Mouse (Mus musculus) midbrain, embryonic 14.5 days (tissue): Measurements from ENCODE around the gene Slc39a5. TPM values are rescaled to one million over a fixed set of nuclear protein-coding genes. Genes with fewer than 3 reads are reported as not detected.

Source experiments
- ATAC-seq: fragments of 200-750 bp; cut with Nextera tagmentation; 2 replicates; pipeline ENCODE4 v1.8.0; 2017; ENCODE audit warnings: moderate number of reproducible peaks, moderate library complexity; ENCODE audit not compliant: low FRiP score, low TSS enrichment
- DNase-seq: peaks from one replicate; pipeline ENCODE4 v3.0.0-alpha.2; 2015
- H3K27ac ChIP-seq: fragments of 300-500 bp; sonication (generic); replicated peaks from 2 replicates; pipeline ENCODE4 v1.5.1; 2014; ENCODE audit warnings: mild to moderate bottlenecking, low read depth, low read length, moderate library complexity
- H3K27me3 ChIP-seq: fragments of 300-500 bp; sonication (generic); 2 replicates; pipeline ENCODE4 v1.6.1; 2014; ENCODE audit warnings: low read length, control low read depth, mixed read lengths; ENCODE audit not compliant: control insufficient read depth, insufficient read depth
- H3K36me3 ChIP-seq: fragments of 300-500 bp; sonication (generic); 2 replicates; pipeline ENCODE4 v1.6.1; 2014; ENCODE audit warnings: low read length, control low read depth; ENCODE audit not compliant: control insufficient read depth, insufficient read depth
- H3K4me1 ChIP-seq: fragments of 300-500 bp; sonication (generic); 2 replicates; pipeline ENCODE4 v1.6.1; 2014; ENCODE audit warnings: mild to moderate bottlenecking, antibody characterized with exemption, low read length, control low read depth; ENCODE audit not compliant: control insufficient read depth, insufficient read depth
- H3K4me2 ChIP-seq: fragments of 300-500 bp; sonication (generic); 2 replicates; pipeline ENCODE4 v1.6.1; 2014; ENCODE audit warnings: mild to moderate bottlenecking, low read length, moderate library complexity
- H3K4me3 ChIP-seq: fragments of 300-500 bp; sonication (generic); replicated peaks from 2 replicates; pipeline ENCODE4 v1.5.1; 2014; ENCODE audit warnings: low read depth, low read length
- H3K9ac ChIP-seq: fragments of 300-500 bp; sonication (generic); replicated peaks from 2 replicates; pipeline ENCODE4 v1.6.1; 2014; ENCODE audit warnings: mild to moderate bottlenecking, low read length, moderate library complexity
- H3K9me3 ChIP-seq: fragments of 300-500 bp; sonication (generic); 2 replicates; pipeline ENCODE4 v1.6.1; 2016; ENCODE audit warnings: low read length, control low read depth, mixed read lengths; ENCODE audit not compliant: control insufficient read depth
- WGBS: fragments of 180-500 bp; shearing (Covaris S2); extraction: QIAGEN DNeasy Blood & Tissue Kit; methylation state at CpG from one replicate; pipeline ENCODE4 v1.1.7; 2014; 5-methylcytosine and 5-hydroxymethylcytosine counted together
- polyA plus RNA-seq: library from polyadenylated mRNA; unstranded; fragments of >200 nt; fragmentation: Nextera tagmentation; extraction: Ambion mirVana; gene quantifications from 2 replicates; pipeline ENCODE4 v1.2.1, GENCODE M21; 2014

Gene Slc39a5
- polyA plus RNA-seq, 1 experiment from 2014 or later: not detected

- H3K4me3 ChIP-seq: no peak overlapping the region
- DNase-seq: no peak
- 58% methylated on average over 17 of the region's 17 CpGs for WGBS
- H3K4me2 ChIP-seq: no peak overlapping the region
- no peaks in the 10 kb centered on the region for H3K9me3 ChIP-seq
- H3K36me3 ChIP-seq: peaks cover 76% of the 10 kb centered on the region
- no peaks in the 10 kb centered on the region for H3K4me1 ChIP-seq
- no peaks in the 10 kb centered on the region for H3K27me3 ChIP-seq
- H3K9ac ChIP-seq: no peak overlapping the region
- ATAC-seq: no peak
- H3K27ac ChIP-seq: no peak overlapping the region
Observed at GRCm38 (mm10) chr10:128435186-128435823, 34.3 kb upstream of the Slc39a5 start.

GRCm38 (mm10) chr10:128434681-128435080 lies 33.7 kb upstream of the Slc39a5 start:
- no peak overlapping the region for H3K4me2 ChIP-seq
- ATAC-seq (no peak), DNase-seq (no peak)
- H3K4me1 ChIP-seq: no peaks in the 10 kb centered on the region
- 90% methylated on average over 10 of the region's 10 CpGs for WGBS
- H3K27me3 ChIP-seq: no peaks in the 10 kb centered on the region
- H3K36me3 ChIP-seq: peaks cover 75% of the 10 kb centered on the region
- no peak overlapping the region for H3K9ac ChIP-seq
- no peaks in the 10 kb centered on the region for H3K9me3 ChIP-seq
- no peak overlapping the region for H3K27ac ChIP-seq
- no peak overlapping the region for H3K4me3 ChIP-seq

GRCm38 (mm10) chr10:128433417-128433816 lies 32.4 kb upstream of the Slc39a5 start:
- ATAC-seq (no peak), DNase-seq (no peak)
- Histone ChIP-seq H3K36me3 (peaks cover 77% of the 10 kb centered on the region), H3K4me3 (no peak overlapping the region), H3K9ac (no peak overlapping the region), H3K27me3 (no peaks in the 10 kb centered on the region), H3K4me1 (no peaks in the 10 kb centered on the region), H3K27ac (no peak overlapping the region), H3K9me3 (no peaks in the 10 kb centered on the region), H3K4me2 (no peak overlapping the region)
- 97% methylated on average over 2 of the region's 2 CpGs for WGBS

GRCm38 (mm10) chr10:128429454-128429853 lies 28.4 kb upstream of the Slc39a5 start:
- no peak overlapping the region for H3K9ac ChIP-seq
- ATAC-seq (no peak), DNase-seq (no peak)
- H3K36me3 ChIP-seq: peaks cover 62% of the 10 kb centered on the region
- H3K4me3 ChIP-seq: no peak overlapping the region
- H3K4me1 ChIP-seq: no peaks in the 10 kb centered on the region
- H3K27ac ChIP-seq: no peak overlapping the region
- H3K9me3 ChIP-seq: no peaks in the 10 kb centered on the region
- WGBS: 86% methylated on average over 4 of the region's 4 CpGs
- no peaks in the 10 kb centered on the region for H3K27me3 ChIP-seq
- H3K4me2 ChIP-seq: no peak overlapping the region

- Histone ChIP-seq H3K4me1 (no peaks in the 10 kb centered on the region), H3K27ac (no peak overlapping the region), H3K4me2 (no peak overlapping the region), H3K9ac (no peak overlapping the region), H3K4me3 (no peak overlapping the region), H3K9me3 (no peaks in the 10 kb centered on the region), H3K36me3 (peaks cover 63% of the 10 kb centered on the region), H3K27me3 (no peaks in the 10 kb centered on the region)
- no peak for DNase-seq
- 98% methylated on average over 5 of the region's 5 CpGs for WGBS
- ATAC-seq: no peak
Observed at GRCm38 (mm10) chr10:128429052-128429451, 28.0 kb upstream of the Slc39a5 start.

DNA sequence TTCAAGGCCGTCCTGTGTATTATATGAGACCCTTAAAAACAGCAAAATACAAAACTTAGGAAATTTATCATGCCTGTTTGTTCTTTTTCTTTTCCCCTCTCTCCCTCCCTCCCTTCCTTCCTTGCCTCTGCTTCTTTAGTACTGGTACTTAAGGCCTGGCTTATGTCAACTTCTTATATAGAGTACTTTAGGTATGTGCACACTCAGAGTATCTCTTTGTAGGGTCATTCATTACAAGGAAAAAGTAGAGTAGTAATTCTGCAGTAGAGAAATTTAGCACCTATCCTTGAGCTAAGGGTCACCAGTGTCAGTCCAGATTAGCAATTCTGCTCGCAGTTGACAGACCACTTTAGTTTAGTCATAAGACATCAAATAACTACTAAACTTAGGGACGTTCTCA lies 24.2 kb upstream of the Slc39a5 start:
- Histone ChIP-seq H3K9me3 (no peaks in the 10 kb centered on the region), H3K36me3 (peaks cover 78% of the 10 kb centered on the region), H3K4me3 (no peak overlapping the region), H3K4me2 (no peak overlapping the region), H3K27me3 (no peaks in the 10 kb centered on the region), H3K9ac (no peak overlapping the region), H3K27ac (no peak overlapping the region), H3K4me1 (no peaks in the 10 kb centered on the region)
- WGBS: 95% methylated on average over 3 of the region's 3 CpGs
- ATAC-seq: no peak
- no peak for DNase-seq

DNA sequence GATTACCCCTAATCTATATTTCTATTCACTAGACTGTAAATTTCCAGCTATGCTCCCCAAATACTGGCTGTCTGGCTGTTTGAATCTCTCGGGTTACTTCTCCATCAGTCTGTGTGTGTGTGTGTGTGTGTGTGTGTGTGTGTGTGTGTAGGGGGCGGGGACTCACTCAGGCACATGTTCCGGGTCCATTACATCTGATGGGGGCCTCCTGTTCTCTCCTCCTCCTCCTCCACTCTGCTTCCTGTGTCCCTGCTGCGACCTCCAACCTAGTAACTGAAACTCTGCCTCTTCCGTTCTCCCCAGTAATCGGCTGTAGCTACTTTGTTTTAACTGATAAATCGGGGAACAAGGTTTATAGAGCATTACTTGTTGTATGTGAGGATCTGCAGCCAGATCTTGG lies 23.6 kb upstream of the Slc39a5 start:
- no peak overlapping the region for H3K4me3 ChIP-seq
- H3K9me3 ChIP-seq: no peaks in the 10 kb centered on the region
- DNase-seq (no peak), ATAC-seq (no peak)
- no peaks in the 10 kb centered on the region for H3K27me3 ChIP-seq
- H3K27ac ChIP-seq: no peak overlapping the region
- H3K4me2 ChIP-seq: no peak overlapping the region
- H3K36me3 ChIP-seq: peaks cover 78% of the 10 kb centered on the region
- H3K9ac ChIP-seq: no peak overlapping the region
- no peaks in the 10 kb centered on the region for H3K4me1 ChIP-seq
- 83% methylated on average over 7 of the region's 7 CpGs for WGBS

DNA sequence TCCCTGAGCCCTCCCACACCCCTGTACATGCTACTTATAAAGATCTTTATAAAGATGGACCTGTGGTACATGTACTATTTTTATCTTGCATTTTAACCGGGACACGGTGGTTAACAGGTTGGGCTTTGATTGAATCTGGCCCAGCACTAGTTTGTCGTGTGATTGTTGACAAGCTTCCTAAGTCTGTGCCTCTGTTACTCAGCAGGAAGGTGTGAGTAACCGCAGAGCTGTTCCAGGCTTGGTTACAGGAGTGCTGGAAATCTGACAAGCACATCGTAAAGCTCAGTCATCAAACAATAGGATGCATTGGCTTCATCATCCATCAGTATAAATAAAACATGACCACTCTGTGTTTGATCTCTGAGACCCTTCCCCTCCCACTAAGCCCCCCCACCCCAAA lies 21.4 kb upstream of the Slc39a5 start:
- 86% methylated on average over 5 of the region's 5 CpGs for WGBS
- Histone ChIP-seq H3K4me1 (no peaks in the 10 kb centered on the region), H3K36me3 (peaks cover 77% of the 10 kb centered on the region), H3K27ac (no peak overlapping the region), H3K27me3 (no peaks in the 10 kb centered on the region), H3K4me2 (no peak overlapping the region), H3K9ac (no peak overlapping the region), H3K4me3 (no peak overlapping the region), H3K9me3 (no peaks in the 10 kb centered on the region)
- ATAC-seq: no peak
- DNase-seq: no peak

DNA sequence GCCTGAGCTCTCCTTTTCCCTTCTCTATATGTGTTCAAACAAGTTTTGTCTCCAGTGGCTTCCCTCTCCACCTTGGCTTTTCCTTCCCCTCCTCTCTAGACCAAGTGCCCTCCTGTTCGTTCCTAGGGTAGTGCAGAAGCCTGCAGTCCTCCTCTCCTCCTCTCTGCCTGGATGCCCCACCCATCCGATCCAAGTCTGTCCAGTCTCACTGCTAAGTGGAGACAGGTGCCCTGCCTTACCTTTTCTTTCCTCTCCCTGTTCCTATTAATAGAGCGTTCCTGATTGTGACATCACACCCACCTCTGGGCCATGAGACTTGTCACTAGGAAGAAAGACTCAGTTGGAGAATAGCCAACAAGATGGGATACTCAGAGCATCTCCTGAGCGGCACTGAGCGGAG lies 13.8 kb upstream of the Slc39a5 start:
- peaks cover 16% of the 10 kb centered on the region for H3K4me1 ChIP-seq
- no peak for ATAC-seq
- DNase-seq: no peak
- H3K36me3 ChIP-seq: peaks cover 51% of the 10 kb centered on the region
- no peak overlapping the region for H3K9ac ChIP-seq
- WGBS: 95% methylated on average over 5 of the region's 5 CpGs
- H3K4me3 ChIP-seq: no peak overlapping the region
- H3K9me3 ChIP-seq: no peaks in the 10 kb centered on the region
- H3K27me3 ChIP-seq: no peaks in the 10 kb centered on the region
- no peak overlapping the region for H3K4me2 ChIP-seq
- H3K27ac ChIP-seq: no peak overlapping the region
